Mouse (Mus musculus): ENCODE results near the gene Rnf181.

DNA sequence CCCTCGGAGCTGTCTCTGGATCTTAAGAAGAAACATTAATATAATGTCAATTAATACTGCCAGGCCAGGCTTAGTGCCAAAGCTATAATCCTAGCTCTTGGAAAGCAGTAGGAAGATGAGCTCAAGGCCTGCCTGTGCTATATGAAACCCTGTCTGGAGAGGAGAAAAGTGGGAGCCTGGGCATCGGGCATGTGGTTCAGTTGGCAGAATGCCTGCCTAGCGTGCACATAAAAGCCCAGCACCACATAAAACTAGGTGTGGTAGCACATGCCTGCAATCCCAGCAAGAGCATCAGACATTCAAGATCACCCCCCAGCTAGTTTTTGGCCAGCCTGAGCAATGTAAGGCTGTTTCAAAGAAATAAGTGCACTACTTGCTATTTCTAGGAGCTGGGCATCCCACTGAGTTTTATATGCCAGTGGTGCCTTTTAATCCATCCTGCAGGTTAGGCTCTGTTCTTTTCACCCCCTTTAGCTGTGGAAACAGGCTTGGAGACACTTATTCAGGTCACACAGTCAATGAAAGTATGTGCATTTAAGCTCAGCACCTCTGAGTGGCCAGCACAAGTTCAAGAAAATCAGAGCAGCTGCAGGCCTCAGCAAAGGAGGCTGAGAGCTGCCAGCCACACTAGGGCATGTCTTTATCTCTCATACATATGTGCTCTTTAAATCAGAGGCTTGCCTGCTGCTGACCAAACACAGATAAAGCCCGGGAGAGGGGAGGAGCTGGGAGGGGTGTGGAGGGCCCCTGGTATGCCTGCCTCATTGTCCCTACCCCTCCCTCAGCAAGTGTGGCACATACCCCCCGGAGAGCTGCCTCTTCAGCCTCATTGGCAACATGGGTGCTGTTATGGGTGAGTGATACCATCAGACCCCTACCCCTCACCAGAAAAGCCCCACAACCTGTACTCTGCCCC lies 9.3 kb downstream of the Rnf181 start:
- TF ChIP-seq GATA1 (IDR thresholded peaks at IDR 0.05; ENCODE audit: borderline replicate concordance, low read length) = no peak
- no peak for TF ChIP-seq FLI1 (IDR thresholded peaks at IDR 0.05; ENCODE audit: low read length)

Data from megakaryocyte, embryonic 14.5 days (primary cell).